Mouse (Mus musculus): ENCODE data around the gene Hnf4a. TPM values are rescaled to one million over a fixed set of nuclear protein-coding genes. Genes with fewer than 3 reads are reported as not detected.
"Not testable (repeated sequence)": the region's sequence is repeated elsewhere in the genome, so short reads cannot be mapped to it uniquely, and the experiment has no call there.

Gene Hnf4a
- polyA plus RNA-seq (2012; rRNA removed): 0.22 and 0.59 TPM in 2 replicates

- 87% methylated on average over 10 of the region's 10 CpGs for WGBS
- Histone ChIP-seq H3K4me3 (ENCODE audit: extremely low read depth, insufficient read depth, insufficient read length) (no peak within 1 kb of the TSS), H3K4me1 (ENCODE audit: control insufficient read depth, insufficient read depth, insufficient read length) (no peaks in the 10 kb centered on the region), H3K27me3 (ENCODE audit: control insufficient read depth, insufficient read depth, low read length) (no peaks in the 10 kb centered on the region), H3K27ac (ENCODE audit: insufficient read depth, low read length) (no peak within 1 kb of the TSS), H3K36me3 (ENCODE audit: control insufficient read depth, insufficient read depth, low read length) (no peaks in the 10 kb centered on the region)
- no peak for DNase-seq (ENCODE audit: low read depth in 1 of 2, low spot score in 2 of 2)
- TF ChIP-seq POLR2A (IDR thresholded peaks at IDR 0.05; ENCODE audit: low read depth, low read length) (no peak), CTCF (IDR thresholded peaks at IDR 0.05; ENCODE audit: extremely low read depth, insufficient read depth, insufficient read length, insufficient replicate concordance) (no peak)
Measured at GRCm38 (mm10) chr2:163506300-163507004, at the start of gene Hnf4a. Gene Hnf4a, plus strand, starts transcription at chr2:163506808.

GRCm38 (mm10) chr2:163458539-163459265 is 47.9 kb upstream of the Hnf4a start:
- Histone ChIP-seq H3K27me3 (ENCODE audit: control insufficient read depth, insufficient read depth, low read length) (no peaks in the 10 kb centered on the region), H3K27ac (ENCODE audit: insufficient read depth, low read length) (no peak overlapping the region), H3K4me1 (ENCODE audit: control insufficient read depth, insufficient read depth, insufficient read length) (no peaks in the 10 kb centered on the region), H3K4me3 (ENCODE audit: extremely low read depth, insufficient read depth, insufficient read length) (no peak overlapping the region), H3K36me3 (ENCODE audit: control insufficient read depth, insufficient read depth, low read length) (no peaks in the 10 kb centered on the region)
- WGBS: 42% methylated on average over 27 of the region's 27 CpGs
- TF ChIP-seq CTCF (IDR thresholded peaks at IDR 0.05; ENCODE audit: extremely low read depth, insufficient read depth, insufficient read length, insufficient replicate concordance) (no peak), POLR2A (IDR thresholded peaks at IDR 0.05; ENCODE audit: low read depth, low read length) (no peak)
- no peak for DNase-seq (ENCODE audit: low read depth in 1 of 2, low spot score in 2 of 2)

- no peak overlapping the region for H3K27ac ChIP-seq (ENCODE audit: insufficient read depth, low read length)
- no peaks in the 10 kb centered on the region for H3K27me3 ChIP-seq (ENCODE audit: control insufficient read depth, insufficient read depth, low read length)
- H3K4me1 ChIP-seq (ENCODE audit: control insufficient read depth, insufficient read depth, insufficient read length): no peaks in the 10 kb centered on the region
- 45% methylated on average over 10 of the region's 10 CpGs for WGBS
- H3K36me3 ChIP-seq (ENCODE audit: control insufficient read depth, insufficient read depth, low read length): no peaks in the 10 kb centered on the region
- DNase-seq (ENCODE audit: low read depth in 1 of 2, low spot score in 2 of 2): no peak
- H3K4me3 ChIP-seq (ENCODE audit: extremely low read depth, insufficient read depth, insufficient read length): no peak overlapping the region
- TF ChIP-seq POLR2A (IDR thresholded peaks at IDR 0.05; ENCODE audit: low read depth, low read length) (no peak), CTCF (IDR thresholded peaks at IDR 0.05; ENCODE audit: extremely low read depth, insufficient read depth, insufficient read length, insufficient replicate concordance) (no peak)
Measured at GRCm38 (mm10) chr2:163459380-163459779, 47.2 kb upstream of the Hnf4a start.

- WGBS: 91% methylated on average over 8 of the region's 8 CpGs
Measured at GRCm38 (mm10) chr2:163460622-163461021, 46.0 kb upstream of the Hnf4a start.

GRCm38 (mm10) chr2:163461307-163461706 is 45.3 kb upstream of the Hnf4a start:
- not testable (repeated sequence) for H3K27ac ChIP-seq (ENCODE audit: insufficient read depth, low read length); H3K4me3 ChIP-seq (ENCODE audit: extremely low read depth, insufficient read depth, insufficient read length); H3K27me3 ChIP-seq (ENCODE audit: control insufficient read depth, insufficient read depth, low read length); H3K36me3 ChIP-seq (ENCODE audit: control insufficient read depth, insufficient read depth, low read length); DNase-seq (ENCODE audit: low read depth in 1 of 2, low spot score in 2 of 2); H3K4me1 ChIP-seq (ENCODE audit: control insufficient read depth, insufficient read depth, insufficient read length)
- WGBS: 86% methylated on average over 9 of the region's 9 CpGs

More at GRCm38 (mm10) chr2:163460622-163461021, 46.0 kb upstream of the Hnf4a start:
- no peak overlapping the region for H3K27ac ChIP-seq (ENCODE audit: insufficient read depth, low read length)
- H3K27me3 ChIP-seq (ENCODE audit: control insufficient read depth, insufficient read depth, low read length): no peaks in the 10 kb centered on the region
- DNase-seq (ENCODE audit: low read depth in 1 of 2, low spot score in 2 of 2): no peak
- H3K4me3 ChIP-seq (ENCODE audit: extremely low read depth, insufficient read depth, insufficient read length): no peak overlapping the region
- TF ChIP-seq POLR2A (IDR thresholded peaks at IDR 0.05; ENCODE audit: low read depth, low read length): no peak
- TF ChIP-seq CTCF (IDR thresholded peaks at IDR 0.05; ENCODE audit: extremely low read depth, insufficient read depth, insufficient read length, insufficient replicate concordance): no peak
- no peaks in the 10 kb centered on the region for H3K36me3 ChIP-seq (ENCODE audit: control insufficient read depth, insufficient read depth, low read length)
- H3K4me1 ChIP-seq (ENCODE audit: control insufficient read depth, insufficient read depth, insufficient read length): no peaks in the 10 kb centered on the region

- no peak for TF ChIP-seq POLR2A (IDR thresholded peaks at IDR 0.05; ENCODE audit: low read depth, low read length)
- TF ChIP-seq CTCF (IDR thresholded peaks at IDR 0.05; ENCODE audit: extremely low read depth, insufficient read depth, insufficient read length, insufficient replicate concordance): no peak
- Histone ChIP-seq H3K4me3 (ENCODE audit: extremely low read depth, insufficient read depth, insufficient read length) (no peak overlapping the region), H3K27ac (ENCODE audit: insufficient read depth, low read length) (no peak overlapping the region), H3K4me1 (ENCODE audit: control insufficient read depth, insufficient read depth, insufficient read length) (no peaks in the 10 kb centered on the region), H3K36me3 (ENCODE audit: control insufficient read depth, insufficient read depth, low read length) (no peaks in the 10 kb centered on the region), H3K27me3 (ENCODE audit: control insufficient read depth, insufficient read depth, low read length) (no peaks in the 10 kb centered on the region)
- WGBS: 83% methylated on average over 5 of the region's 5 CpGs
- no peak for DNase-seq (ENCODE audit: low read depth in 1 of 2, low spot score in 2 of 2)
Measured at GRCm38 (mm10) chr2:163462386-163462785, 44.2 kb upstream of the Hnf4a start.

GRCm38 (mm10) chr2:163462801-163463200 is 43.8 kb upstream of the Hnf4a start:
- no peaks in the 10 kb centered on the region for H3K27me3 ChIP-seq (ENCODE audit: control insufficient read depth, insufficient read depth, low read length)
- WGBS: 82% methylated on average over 11 of the region's 11 CpGs
- no peaks in the 10 kb centered on the region for H3K4me1 ChIP-seq (ENCODE audit: control insufficient read depth, insufficient read depth, insufficient read length)
- DNase-seq (ENCODE audit: low read depth in 1 of 2, low spot score in 2 of 2): no peak
- no peak overlapping the region for H3K27ac ChIP-seq (ENCODE audit: insufficient read depth, low read length)
- no peak overlapping the region for H3K4me3 ChIP-seq (ENCODE audit: extremely low read depth, insufficient read depth, insufficient read length)
- H3K36me3 ChIP-seq (ENCODE audit: control insufficient read depth, insufficient read depth, low read length): no peaks in the 10 kb centered on the region
- TF ChIP-seq POLR2A (IDR thresholded peaks at IDR 0.05; ENCODE audit: low read depth, low read length) (no peak), CTCF (IDR thresholded peaks at IDR 0.05; ENCODE audit: extremely low read depth, insufficient read depth, insufficient read length, insufficient replicate concordance) (no peak)
